Mouse (Mus musculus): ENCODE measurements around the gene Arnt. TPM values are rescaled to one million over a fixed set of nuclear protein-coding genes. Genes with fewer than 3 reads are reported as not detected.
A peak's percentile ranks its signal among the peaks of the same experiment; 100 is the strongest.
"Not testable (repeated sequence)": the region's sequence is repeated elsewhere in the genome, so short reads cannot be mapped to it uniquely, and the experiment has no call there.

Gene Arnt
- polyA plus RNA-seq, 1 experiment: 18.3 TPM

- H3K4me1 ChIP-seq (ENCODE audit: control insufficient read depth, insufficient read depth, low read length): peaks cover 2% of the 10 kb centered on the region; the same call in 1 of the 2 replicates
- WGBS: 58% methylated on average over 6 of the region's 6 CpGs
- no peak overlapping the region for H3K27ac ChIP-seq (ENCODE audit: control insufficient read depth, insufficient read depth, low read depth, low read length, poor library complexity)
- TF ChIP-seq POLR2A (IDR thresholded peaks at IDR 0.05; ENCODE audit: borderline replicate concordance, control insufficient read depth, low read depth, low read length) (no peak), CTCF (IDR thresholded peaks at IDR 0.05; ENCODE audit: control insufficient read depth, insufficient read depth, low read length) (no peak)
- H3K4me3 ChIP-seq (replicated peaks; ENCODE audit: control insufficient read depth, low read depth, low read length): peak overlapping the region; percentile 27
Measured at GRCm38 (mm10) chr3:95529814-95530213, 95.6 kb downstream of the Arnt start.

GRCm38 (mm10) chr3:95531025-95531424, 96.8 kb downstream of the Arnt start:
- Histone ChIP-seq H3K27ac (ENCODE audit: control insufficient read depth, insufficient read depth, low read depth, low read length, poor library complexity) (no peak overlapping the region), H3K4me1 (ENCODE audit: control insufficient read depth, insufficient read depth, low read length) (peaks cover 2% of the 10 kb centered on the region; the same call in 1 of the 2 replicates), H3K4me3 (replicated peaks; ENCODE audit: control insufficient read depth, low read depth, low read length) (no peak overlapping the region)
- TF ChIP-seq CTCF (IDR thresholded peaks at IDR 0.05; ENCODE audit: control insufficient read depth, insufficient read depth, low read length) (no peak), POLR2A (IDR thresholded peaks at IDR 0.05; ENCODE audit: borderline replicate concordance, control insufficient read depth, low read depth, low read length) (no peak)
- WGBS: 94% methylated on average over 1 of the region's 1 CpGs

DNA sequence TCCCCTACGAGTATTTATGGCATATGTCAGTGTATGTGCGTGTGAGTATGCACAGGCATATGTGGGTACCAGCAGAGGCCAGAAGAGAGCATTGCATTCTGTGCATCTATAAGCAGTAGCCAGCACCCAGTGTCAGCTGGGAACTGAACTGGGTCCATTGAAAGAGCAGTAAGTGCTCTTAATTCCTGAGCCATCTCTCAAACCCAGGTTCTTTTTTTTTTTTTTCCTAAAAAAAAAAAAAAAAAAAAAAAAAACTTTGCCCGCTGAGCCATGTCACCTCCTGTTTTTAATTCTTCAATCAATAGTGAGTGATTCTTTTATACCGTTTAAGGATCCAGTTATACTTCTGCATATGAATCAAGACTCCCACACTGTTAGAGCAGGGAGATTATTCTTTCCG, 99.2 kb downstream of the Arnt start:
- 85% methylated on average over 5 of the region's 5 CpGs for WGBS
- Histone ChIP-seq H3K4me3 (replicated peaks; ENCODE audit: control insufficient read depth, low read depth, low read length) (no peak overlapping the region), H3K27ac (ENCODE audit: control insufficient read depth, insufficient read depth, low read depth, low read length, poor library complexity) (no peak overlapping the region), H3K4me1 (ENCODE audit: control insufficient read depth, insufficient read depth, low read length) (peaks cover 2% of the 10 kb centered on the region; the same call in 1 of the 2 replicates)
- no peak for TF ChIP-seq CTCF (IDR thresholded peaks at IDR 0.05; ENCODE audit: control insufficient read depth, insufficient read depth, low read length)
- no peak for TF ChIP-seq POLR2A (IDR thresholded peaks at IDR 0.05; ENCODE audit: borderline replicate concordance, control insufficient read depth, low read depth, low read length)

GRCm38 (mm10) chr3:95534927-95535326, 100.7 kb downstream of the Arnt start:
- 88% methylated on average over 1 of the region's 1 CpGs for WGBS
- Histone ChIP-seq H3K4me3 (replicated peaks; ENCODE audit: control insufficient read depth, low read depth, low read length) (no peak overlapping the region), H3K27ac (ENCODE audit: control insufficient read depth, insufficient read depth, low read depth, low read length, poor library complexity) (no peak overlapping the region), H3K4me1 (ENCODE audit: control insufficient read depth, insufficient read depth, low read length) (no peaks in the 10 kb centered on the region; the same call in 1 of the 2 replicates)
- TF ChIP-seq POLR2A (IDR thresholded peaks at IDR 0.05; ENCODE audit: borderline replicate concordance, control insufficient read depth, low read depth, low read length) (no peak), CTCF (IDR thresholded peaks at IDR 0.05; ENCODE audit: control insufficient read depth, insufficient read depth, low read length) (no peak)

GRCm38 (mm10) chr3:95538936-95539335, 104.7 kb downstream of the Arnt start:
- Histone ChIP-seq H3K4me3 (replicated peaks; ENCODE audit: control insufficient read depth, low read depth, low read length) (no peak overlapping the region), H3K4me1 (ENCODE audit: control insufficient read depth, insufficient read depth, low read length) (no peaks in the 10 kb centered on the region; the same call in 1 of the 2 replicates), H3K27ac (ENCODE audit: control insufficient read depth, insufficient read depth, low read depth, low read length, poor library complexity) (no peak overlapping the region)
- no peak for TF ChIP-seq POLR2A (IDR thresholded peaks at IDR 0.05; ENCODE audit: borderline replicate concordance, control insufficient read depth, low read depth, low read length)
- no peak for TF ChIP-seq CTCF (IDR thresholded peaks at IDR 0.05; ENCODE audit: control insufficient read depth, insufficient read depth, low read length)
- 81% methylated on average over 10 of the region's 10 CpGs for WGBS

- TF ChIP-seq CTCF (IDR thresholded peaks at IDR 0.05; ENCODE audit: control insufficient read depth, insufficient read depth, low read length): no peak
- TF ChIP-seq POLR2A (IDR thresholded peaks at IDR 0.05; ENCODE audit: borderline replicate concordance, control insufficient read depth, low read depth, low read length): no peak
- H3K27ac ChIP-seq (ENCODE audit: control insufficient read depth, insufficient read depth, low read depth, low read length, poor library complexity): no peak overlapping the region
- no peaks in the 10 kb centered on the region; the same call in 1 of the 2 replicates for H3K4me1 ChIP-seq (ENCODE audit: control insufficient read depth, insufficient read depth, low read length)
- H3K4me3 ChIP-seq (replicated peaks; ENCODE audit: control insufficient read depth, low read depth, low read length): no peak overlapping the region
- 60% methylated on average over 4 of the region's 4 CpGs for WGBS
Measured at GRCm38 (mm10) chr3:95539837-95540236, 105.6 kb downstream of the Arnt start.

GRCm38 (mm10) chr3:95541186-95541585, 107.0 kb downstream of the Arnt start:
- H3K4me1 ChIP-seq (ENCODE audit: control insufficient read depth, insufficient read depth, low read length); H3K4me3 ChIP-seq (replicated peaks; ENCODE audit: control insufficient read depth, low read depth, low read length); H3K27ac ChIP-seq (ENCODE audit: control insufficient read depth, insufficient read depth, low read depth, low read length, poor library complexity): not testable (repeated sequence)
- 32% methylated on average over 2 of the region's 2 CpGs for WGBS

- H3K27ac ChIP-seq (ENCODE audit: control insufficient read depth, insufficient read depth, low read depth, low read length, poor library complexity): no peak overlapping the region; the same call in 1 of the 2 replicates
- H3K4me3 ChIP-seq (replicated peaks; ENCODE audit: control insufficient read depth, low read depth, low read length): no peak overlapping the region
- H3K4me1 ChIP-seq (ENCODE audit: control insufficient read depth, insufficient read depth, low read length): no peaks in the 10 kb centered on the region; the same call in 1 of the 2 replicates
- TF ChIP-seq CTCF (IDR thresholded peaks at IDR 0.05; ENCODE audit: control insufficient read depth, insufficient read depth, low read length): no peak
- TF ChIP-seq POLR2A (IDR thresholded peaks at IDR 0.05; ENCODE audit: borderline replicate concordance, control insufficient read depth, low read depth, low read length): no peak
Measured at GRCm38 (mm10) chr3:95542171-95542570, 108.0 kb downstream of the Arnt start.

GRCm38 (mm10) chr3:95542981-95543380, 108.8 kb downstream of the Arnt start:
- WGBS: 85% methylated on average over 7 of the region's 7 CpGs
- H3K4me3 ChIP-seq (replicated peaks; ENCODE audit: control insufficient read depth, low read depth, low read length): no peak overlapping the region
- no peak overlapping the region for H3K27ac ChIP-seq (ENCODE audit: control insufficient read depth, insufficient read depth, low read depth, low read length, poor library complexity)
- H3K4me1 ChIP-seq (ENCODE audit: control insufficient read depth, insufficient read depth, low read length): no peaks in the 10 kb centered on the region; the same call in 1 of the 2 replicates
- TF ChIP-seq POLR2A (IDR thresholded peaks at IDR 0.05; ENCODE audit: borderline replicate concordance, control insufficient read depth, low read depth, low read length) (no peak), CTCF (IDR thresholded peaks at IDR 0.05; ENCODE audit: control insufficient read depth, insufficient read depth, low read length) (no peak)

Other genes with a start within 250 kb of the Arnt start
- 28.4 and 28.5 TPM in 2 replicates for gene Gabpb2, start 216.5 kb upstream of the Arnt start, polyA plus RNA-seq (2011; ENCODE audit: insufficient read depth, insufficient read length, low replicate concordance, missing spikeins)
- 39.5 and 54.7 TPM in 2 replicates for gene Cdc42se1, start 205.7 kb upstream of the Arnt start, polyA plus RNA-seq (2011; ENCODE audit: insufficient read depth, insufficient read length, low replicate concordance, missing spikeins)
- 6.0 and 9.1 TPM in 2 replicates for gene Mllt11, start 202.2 kb upstream of the Arnt start, polyA plus RNA-seq (2011; ENCODE audit: insufficient read depth, insufficient read length, low replicate concordance, missing spikeins)
- 0.52 TPM in 1 of 2 replicates, not detected in the other for gene Gm128, start 192.8 kb upstream of the Arnt start, polyA plus RNA-seq (2011; ENCODE audit: insufficient read depth, insufficient read length, low replicate concordance, missing spikeins)
- gene Bnipl, start 183.2 kb upstream of the Arnt start, polyA plus RNA-seq (2011; ENCODE audit: insufficient read depth, insufficient read length, low replicate concordance, missing spikeins): 1.7 TPM in 1 of 2 replicates, not detected in the other
- 50.3 and 67.0 TPM in 2 replicates for gene Mindy1, start 153.0 kb upstream of the Arnt start, polyA plus RNA-seq (2011; ENCODE audit: insufficient read depth, insufficient read length, low replicate concordance, missing spikeins)
- 8.3 and 12.4 TPM in 2 replicates for gene Prune1, start 152.3 kb upstream of the Arnt start, polyA plus RNA-seq (2011; ENCODE audit: insufficient read depth, insufficient read length, low replicate concordance, missing spikeins)
- gene Anxa9, start 127.2 kb upstream of the Arnt start, polyA plus RNA-seq (2011; ENCODE audit: insufficient read depth, insufficient read length, low replicate concordance, missing spikeins): 3.8 and 4.3 TPM in 2 replicates
- 70.3 and 159 TPM in 2 replicates for gene Cers2, start 119.6 kb upstream of the Arnt start, polyA plus RNA-seq (2011; ENCODE audit: insufficient read depth, insufficient read length, low replicate concordance, missing spikeins)
- gene Setdb1, start 77.2 kb upstream of the Arnt start, polyA plus RNA-seq (2011; ENCODE audit: insufficient read depth, insufficient read length, low replicate concordance, missing spikeins): 13.9 and 27.0 TPM in 2 replicates
- gene 4930558C23Rik, start 31.5 kb upstream of the Arnt start, polyA plus RNA-seq (2011; ENCODE audit: insufficient read depth, insufficient read length, low replicate concordance, missing spikeins): not detected in 2 replicates
- 3.2 and 4.0 TPM in 2 replicates for gene Ctsk, start 64.9 kb downstream of the Arnt start, polyA plus RNA-seq (2011; ENCODE audit: insufficient read depth, insufficient read length, low replicate concordance, missing spikeins)
- gene Ctss, start 92.4 kb downstream of the Arnt start, polyA plus RNA-seq (2011; ENCODE audit: insufficient read depth, insufficient read length, low replicate concordance, missing spikeins): 19.5 and 42.3 TPM in 2 replicates
- not detected in 2 replicates for gene Hormad1, start 125.3 kb downstream of the Arnt start, polyA plus RNA-seq (2011; ENCODE audit: insufficient read depth, insufficient read length, low replicate concordance, missing spikeins)
- gene Golph3l, start 154.5 kb downstream of the Arnt start, polyA plus RNA-seq (2011; ENCODE audit: insufficient read depth, insufficient read length, low replicate concordance, missing spikeins): 11.8 and 20.7 TPM in 2 replicates
- gene Ensa, start 190.6 kb downstream of the Arnt start, polyA plus RNA-seq (2011; ENCODE audit: insufficient read depth, insufficient read length, low replicate concordance, missing spikeins): 29.3 and 36.2 TPM in 2 replicates
- gene Mcl1, start 224.4 kb downstream of the Arnt start, polyA plus RNA-seq (2011; ENCODE audit: insufficient read depth, insufficient read length, low replicate concordance, missing spikeins): 88.8 and 134 TPM in 2 replicates

Measured in bone marrow, adult 2 months (tissue).